Mouse (Mus musculus) limb, embryonic 10.5 days (tissue): ENCODE data around the gene Mettl1. TPM values are rescaled to one million over a fixed set of nuclear protein-coding genes. Genes with fewer than 3 reads are reported as not detected.

Experiments
- DNase-seq: peaks from one replicate; pipeline ENCODE4 v3.0.0-alpha.2; 2017; ENCODE audit warnings: low spot score
- H3K27ac ChIP-seq: fragments of 300-500 bp; sonication (generic); 2 replicates; pipeline ENCODE4 v1.5.1; 2016; ENCODE audit warnings: mild to moderate bottlenecking
- H3K27me3 ChIP-seq: fragments of 300-500 bp; sonication (generic); 2 replicates; pipeline ENCODE4 v1.6.1; 2016; ENCODE audit warnings: low read depth, mild to moderate bottlenecking; ENCODE audit not compliant: poor library complexity, severe bottlenecking
- H3K36me3 ChIP-seq: fragments of 300-500 bp; sonication (generic); 2 replicates; pipeline ENCODE4 v1.6.1; 2016; ENCODE audit warnings: mild to moderate bottlenecking, moderate library complexity
- H3K4me1 ChIP-seq: fragments of 300-500 bp; sonication (generic); 2 replicates; pipeline ENCODE4 v1.6.1; 2016
- H3K4me3 ChIP-seq: fragments of 300-500 bp; sonication (generic); 2 replicates; pipeline ENCODE4 v1.5.1; 2016; ENCODE audit warnings: mild to moderate bottlenecking, moderate library complexity
- H3K9me3 ChIP-seq: fragments of 300-500 bp; sonication (generic); replicated peaks from 2 replicates; pipeline ENCODE4 v1.6.1; 2016; ENCODE audit warnings: mild to moderate bottlenecking
- WGBS: fragments of 180-500 bp; shearing (Covaris S2); methylation state at CpG from one replicate; pipeline ENCODE4 v1.1.7; 2016; 5-methylcytosine and 5-hydroxymethylcytosine counted together
- polyA plus RNA-seq: library from polyadenylated mRNA; unstranded; fragments of >200 nt; fragmentation: Nextera tagmentation; extraction: Ambion mirVana; gene quantifications from 2 replicates; pipeline ENCODE4 v1.2.1, GENCODE M21; 2016

Mettl1 gene
- 60.2 and 64.6 TPM in 2 replicates for polyA plus RNA-seq

DNA sequence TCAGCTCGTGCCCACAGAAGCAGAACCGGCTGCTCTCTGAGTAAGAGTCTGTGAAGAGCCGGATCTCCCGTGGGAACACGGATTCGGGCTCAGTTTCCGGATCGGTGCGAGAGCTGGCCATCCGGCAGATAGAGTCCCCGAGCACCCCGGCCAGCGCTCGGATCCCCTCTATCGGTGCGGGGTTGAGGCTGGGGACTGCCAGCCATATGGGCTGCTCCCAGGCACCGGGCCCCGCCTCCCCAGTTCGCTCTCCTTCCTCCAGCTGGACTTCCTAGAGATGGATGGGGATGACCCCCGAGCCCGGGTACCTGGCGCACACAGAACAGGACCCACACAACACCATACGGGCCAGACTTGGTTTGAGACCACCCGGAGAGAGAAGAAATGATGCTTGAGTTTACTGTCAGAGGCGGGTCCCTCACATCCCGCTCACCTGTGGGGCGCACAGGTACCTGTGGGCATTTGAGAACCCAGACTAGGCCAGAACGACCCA is at the start of gene Mettl1, which contains the start of gene Eef1akmt3:
TSS of gene Mettl1 (plus strand) at position 141 of the 493 bp plus-strand sequence.
TSS of gene Eef1akmt3 (minus strand) at position 240 of the 493 bp plus-strand sequence.
- no peaks in the 10 kb centered on the region for H3K9me3 ChIP-seq
- peaks cover 26% of the 10 kb centered on the region for H3K4me1 ChIP-seq
- H3K4me3 ChIP-seq, result peak within 1 kb of the TSS; percentile 83
- peak within 1 kb of the TSS; percentile 91 for H3K27ac ChIP-seq
- no peak for DNase-seq
- H3K36me3 ChIP-seq, result peaks cover 31% of the 10 kb centered on the region
- peaks cover 17% of the 10 kb centered on the region for H3K27me3 ChIP-seq
- 0% methylated on average over 28 of the region's 28 CpGs for WGBS

DNA sequence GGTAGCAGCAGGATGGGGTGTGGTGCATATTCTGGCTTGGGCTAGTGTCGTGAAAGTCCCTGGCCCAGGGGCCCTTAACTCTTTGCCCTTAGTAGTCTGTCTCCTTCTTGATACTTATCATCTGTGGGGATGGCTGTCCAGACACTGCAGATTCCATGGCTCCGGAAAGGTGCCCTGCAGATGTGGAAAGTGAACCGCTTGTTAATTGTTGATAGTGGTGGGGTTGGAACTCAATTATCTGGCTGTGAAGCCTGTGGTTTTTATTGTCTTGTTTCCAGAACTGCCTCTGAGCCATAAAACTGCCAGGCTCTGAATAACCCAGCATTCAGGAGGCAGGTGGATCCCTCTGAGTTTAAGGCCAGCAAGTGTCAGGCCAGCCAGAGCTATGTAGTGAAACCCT is 49.5 kb upstream of the Mettl1 start:
- Histone ChIP-seq H3K9me3 (no peaks in the 10 kb centered on the region), H3K4me1 (peaks cover 46% of the 10 kb centered on the region), H3K4me3 (no peak overlapping the region), H3K27me3 (no peaks in the 10 kb centered on the region), H3K27ac (no peak overlapping the region), H3K36me3 (peaks cover 64% of the 10 kb centered on the region)
- WGBS, result 49% methylated on average over 3 of the region's 3 CpGs
- DNase-seq, result no peak

GRCm38 (mm10) chr10:126993621-126994020 is 47.6 kb upstream of the Mettl1 start:
- no peak overlapping the region for H3K4me3 ChIP-seq
- H3K27ac ChIP-seq, result no peak overlapping the region
- H3K27me3 ChIP-seq, result no peaks in the 10 kb centered on the region
- peaks cover 27% of the 10 kb centered on the region for H3K4me1 ChIP-seq
- H3K36me3 ChIP-seq, result peaks cover 73% of the 10 kb centered on the region
- 91% methylated on average over 3 of the region's 3 CpGs for WGBS
- DNase-seq, result no peak
- H3K9me3 ChIP-seq, result no peaks in the 10 kb centered on the region

DNA sequence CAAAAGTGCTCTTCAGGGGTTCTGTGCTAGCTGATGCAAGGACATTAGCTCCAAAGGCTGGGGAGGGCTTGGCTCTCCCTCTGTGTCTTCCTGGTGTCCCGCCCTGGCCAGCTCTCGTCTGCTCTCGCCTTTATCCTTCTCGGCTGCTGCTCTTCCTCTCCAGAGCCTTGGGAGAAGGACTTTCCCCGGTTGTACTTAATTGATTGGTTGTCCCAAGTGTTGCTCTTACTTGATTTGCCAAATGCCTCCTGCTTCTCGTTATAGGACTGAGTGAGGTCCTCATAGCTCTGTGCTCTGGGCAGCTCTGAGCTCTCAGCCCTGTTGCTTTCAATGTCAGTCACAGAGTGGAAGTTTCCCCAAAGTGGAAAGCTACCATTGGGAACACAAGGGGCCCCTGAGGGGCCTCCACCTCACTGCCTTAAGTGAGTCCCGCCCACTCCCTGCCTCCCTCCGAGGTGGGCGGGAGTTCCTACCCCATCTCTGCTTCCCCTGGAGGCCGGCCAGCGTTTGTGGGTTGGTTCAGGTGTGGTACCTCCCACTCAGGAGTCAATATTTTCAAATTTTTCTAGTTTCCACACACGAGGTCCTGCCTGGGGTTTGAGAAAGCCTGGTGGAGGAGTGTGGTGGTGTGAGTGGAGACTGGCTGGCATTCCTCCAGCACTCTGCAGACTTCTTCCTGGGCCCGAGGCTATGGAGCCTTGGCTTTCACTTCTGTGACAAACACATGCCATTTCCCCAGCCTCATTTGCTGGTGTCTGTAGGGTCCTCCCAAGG is 43.7 kb upstream of the Mettl1 start:
- DNase-seq, result no peak
- Histone ChIP-seq H3K9me3 (no peaks in the 10 kb centered on the region), H3K36me3 (peaks cover 73% of the 10 kb centered on the region), H3K27me3 (no peaks in the 10 kb centered on the region), H3K4me3 (no peak overlapping the region), H3K27ac (no peak overlapping the region), H3K4me1 (0 out of 2 replicates have a peak, but pooled peaks cover 4% of the 10 kb centered on the region)
- 76% methylated on average over 13 of the region's 13 CpGs for WGBS

DNA sequence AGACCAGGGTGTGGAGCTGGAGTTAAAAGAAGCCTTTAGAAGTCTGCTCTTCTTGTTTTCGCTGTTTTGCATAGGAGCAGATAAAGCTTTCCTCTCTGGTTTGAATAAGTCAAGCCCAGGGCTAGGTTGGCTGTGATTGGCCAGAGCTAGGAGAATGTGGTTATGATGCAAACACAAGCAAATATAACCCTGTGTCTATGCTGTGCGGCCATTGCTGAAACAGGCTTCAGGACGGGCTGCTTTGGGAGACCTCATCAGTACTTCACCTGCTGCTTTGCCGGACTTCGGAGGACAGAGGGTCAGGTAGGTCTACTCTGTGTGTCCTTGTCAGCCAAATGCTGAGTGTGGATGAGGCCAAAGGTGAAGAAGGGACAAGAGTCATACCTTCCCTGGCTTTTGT is 40.7 kb upstream of the Mettl1 start, which contains the start of gene Avil:
TSS of gene Avil (plus strand) at position 181 of the 400 bp plus-strand sequence.
- Histone ChIP-seq H3K27ac (no peak within 1 kb of the TSS), H3K4me3 (no peak within 1 kb of the TSS), H3K27me3 (no peaks in the 10 kb centered on the region), H3K9me3 (no peaks in the 10 kb centered on the region), H3K4me1 (no peaks in the 10 kb centered on the region), H3K36me3 (peaks cover 43% of the 10 kb centered on the region)
- 90% methylated on average over 5 of the region's 5 CpGs for WGBS
- no peak for DNase-seq

GRCm38 (mm10) chr10:127001297-127001696 is 39.9 kb upstream of the Mettl1 start:
- H3K27ac ChIP-seq, result no peak overlapping the region
- no peaks in the 10 kb centered on the region for H3K9me3 ChIP-seq
- WGBS, result 86% methylated on average over 9 of the region's 9 CpGs
- no peak for DNase-seq
- peaks cover 35% of the 10 kb centered on the region for H3K36me3 ChIP-seq
- no peaks in the 10 kb centered on the region for H3K27me3 ChIP-seq
- H3K4me3 ChIP-seq, result no peak overlapping the region
- H3K4me1 ChIP-seq, result peaks cover 3% of the 10 kb centered on the region; the same call in 1 of the 2 replicates

DNA sequence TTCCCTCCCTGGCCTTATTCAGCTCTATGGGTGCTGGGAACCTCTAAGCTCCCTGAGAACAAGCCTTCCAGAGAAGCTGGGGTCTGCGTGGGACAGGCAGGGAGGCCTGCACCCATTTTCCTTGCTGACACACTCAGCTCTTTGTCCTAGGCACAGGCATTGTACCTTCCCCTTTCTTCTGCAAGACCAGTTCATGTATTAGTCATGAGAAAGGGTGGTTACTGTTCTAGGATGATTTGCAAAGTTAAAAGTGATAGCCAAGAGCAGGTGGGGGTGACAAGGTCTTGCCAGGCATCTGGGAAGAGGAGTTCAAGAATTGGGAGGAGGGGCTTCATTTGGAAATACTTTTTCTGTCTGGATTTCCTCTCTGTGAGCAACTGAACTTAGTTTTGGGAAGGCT is 39.2 kb upstream of the Mettl1 start:
- Histone ChIP-seq H3K4me3 (no peak overlapping the region), H3K36me3 (peaks cover 34% of the 10 kb centered on the region), H3K9me3 (no peaks in the 10 kb centered on the region), H3K27me3 (no peaks in the 10 kb centered on the region), H3K4me1 (peaks cover 8% of the 10 kb centered on the region; the same call in 1 of the 2 replicates), H3K27ac (no peak overlapping the region)
- no peak for DNase-seq
- WGBS, result 86% methylated on average over 1 of the region's 1 CpGs

- no peaks in the 10 kb centered on the region for H3K9me3 ChIP-seq
- H3K27me3 ChIP-seq, result no peaks in the 10 kb centered on the region
- 92% methylated on average over 5 of the region's 5 CpGs for WGBS
- peaks cover 27% of the 10 kb centered on the region for H3K36me3 ChIP-seq
- DNase-seq, result no peak
- H3K4me1 ChIP-seq, result peaks cover 8% of the 10 kb centered on the region; the same call in 1 of the 2 replicates
- H3K27ac ChIP-seq, result no peak overlapping the region
- no peak overlapping the region for H3K4me3 ChIP-seq
These were observed 38.4 kb upstream of the Mettl1 start for GRCm38 (mm10) chr10:127002765-127003164.

GRCm38 (mm10) chr10:127003334-127003733 is 37.9 kb upstream of the Mettl1 start:
- no peaks in the 10 kb centered on the region for H3K9me3 ChIP-seq
- no peaks in the 10 kb centered on the region for H3K27me3 ChIP-seq
- peaks cover 21% of the 10 kb centered on the region for H3K36me3 ChIP-seq
- WGBS, result 92% methylated on average over 8 of the region's 8 CpGs
- peaks cover 8% of the 10 kb centered on the region; the same call in 1 of the 2 replicates for H3K4me1 ChIP-seq
- H3K4me3 ChIP-seq, result no peak overlapping the region
- no peak overlapping the region for H3K27ac ChIP-seq
- DNase-seq, result no peak

- no peak for DNase-seq
- peaks cover 8% of the 10 kb centered on the region; the same call in 1 of the 2 replicates for H3K4me1 ChIP-seq
- no peaks in the 10 kb centered on the region for H3K9me3 ChIP-seq
- WGBS, result 88% methylated on average over 7 of the region's 7 CpGs
- no peaks in the 10 kb centered on the region for H3K27me3 ChIP-seq
- no peak overlapping the region for H3K27ac ChIP-seq
- no peak overlapping the region for H3K4me3 ChIP-seq
- H3K36me3 ChIP-seq, result peaks cover 17% of the 10 kb centered on the region
These were observed 37.4 kb upstream of the Mettl1 start for GRCm38 (mm10) chr10:127003806-127004205.

DNA sequence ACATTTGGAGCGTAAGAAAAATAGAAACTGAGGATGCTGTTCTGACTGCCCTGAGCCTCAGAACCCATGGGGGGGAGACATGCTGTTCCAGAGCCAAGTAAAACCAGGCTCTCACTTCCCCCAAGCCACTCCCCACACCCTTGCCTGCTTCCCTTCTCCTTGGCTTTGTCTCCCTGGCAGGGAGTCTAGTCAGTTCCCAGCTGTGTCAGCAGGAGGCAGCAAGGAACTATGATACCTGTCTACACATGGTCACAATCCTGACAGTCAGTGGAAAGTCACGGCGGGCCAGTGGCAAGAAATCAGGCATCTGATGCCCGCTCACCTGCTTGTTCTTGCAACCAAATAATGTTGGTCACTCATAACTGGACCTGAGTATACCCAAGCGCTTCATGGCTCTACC is 24.7 kb upstream of the Mettl1 start:
- H3K9me3 ChIP-seq, result no peaks in the 10 kb centered on the region
- H3K4me1 ChIP-seq, result peaks cover 11% of the 10 kb centered on the region
- H3K4me3 ChIP-seq, result no peak overlapping the region
- 0 out of 2 replicates have a peak overlapping the region, but pooled peaks have one; percentile 10 for H3K27ac ChIP-seq
- WGBS, result 62% methylated on average over 5 of the region's 5 CpGs
- H3K27me3 ChIP-seq, result no peaks in the 10 kb centered on the region
- no peak for DNase-seq
- H3K36me3 ChIP-seq, result 0 out of 2 replicates have a peak, but pooled peaks cover 4% of the 10 kb centered on the region

- no peak overlapping the region for H3K27ac ChIP-seq
These were observed 24.1 kb upstream of the Mettl1 start for GRCm38 (mm10) chr10:127017071-127017470.

DNA sequence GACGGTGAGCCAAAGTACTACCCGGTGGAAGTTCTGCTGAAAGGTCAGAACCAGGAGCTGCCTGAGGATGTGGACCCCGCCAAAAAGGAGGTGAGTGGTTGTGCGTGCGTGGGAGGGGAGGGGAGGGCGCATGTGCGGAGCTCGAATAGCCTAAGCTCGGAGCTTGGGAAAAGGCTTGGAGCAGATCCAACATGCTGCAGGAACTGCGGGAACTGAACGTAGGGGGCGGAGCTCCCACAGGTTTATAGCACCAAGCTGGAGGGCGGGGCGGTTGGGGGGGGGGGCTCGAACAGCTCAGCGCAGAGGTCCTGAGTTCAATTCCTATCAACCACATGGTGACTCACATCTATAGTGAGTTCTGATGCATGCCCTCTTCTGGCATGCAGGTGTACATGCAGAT is 22.8 kb upstream of the Mettl1 start:
- H3K4me1 ChIP-seq, result peaks cover 11% of the 10 kb centered on the region
- DNase-seq, result no peak
- H3K36me3 ChIP-seq, result peaks cover 22% of the 10 kb centered on the region
- no peak overlapping the region for H3K4me3 ChIP-seq
- WGBS, result 80% methylated on average over 16 of the region's 16 CpGs
- H3K27me3 ChIP-seq, result no peaks in the 10 kb centered on the region
- no peaks in the 10 kb centered on the region for H3K9me3 ChIP-seq
- no peak overlapping the region for H3K27ac ChIP-seq

More at GRCm38 (mm10) chr10:127017071-127017470, 24.1 kb upstream of the Mettl1 start:
- Histone ChIP-seq H3K9me3 (no peaks in the 10 kb centered on the region), H3K4me1 (peaks cover 11% of the 10 kb centered on the region), H3K27me3 (no peaks in the 10 kb centered on the region), H3K36me3 (peaks cover 9% of the 10 kb centered on the region), H3K4me3 (no peak overlapping the region)
- no peak for DNase-seq
- 40% methylated on average over 2 of the region's 2 CpGs for WGBS
